Mouse (Mus musculus) neural tube, embryonic 13.5 days (tissue): Measurements from ENCODE around the gene Mgat5. TPM values are rescaled to one million over a fixed set of nuclear protein-coding genes. Genes with fewer than 3 reads are reported as not detected.

ENCODE experiments used
- ATAC-seq: fragments of 200-750 bp; cut with Nextera tagmentation; 2 replicates; pipeline ENCODE4 v1.8.0; 2017; ENCODE audit warnings: low read depth, mild to moderate bottlenecking, moderate TSS enrichment, moderate library complexity
- H3K27ac ChIP-seq: fragments of 300-500 bp; sonication (generic); replicated peaks from 2 replicates; pipeline ENCODE4 v1.5.1; 2015; ENCODE audit warnings: moderate library complexity, mild to moderate bottlenecking, inconsistent platforms
- H3K27me3 ChIP-seq: fragments of 300-500 bp; sonication (generic); 2 replicates; pipeline ENCODE4 v1.6.1; 2015; ENCODE audit warnings: mild to moderate bottlenecking, inconsistent platforms
- H3K36me3 ChIP-seq: fragments of 300-500 bp; sonication (generic); 2 replicates; pipeline ENCODE4 v1.6.1; 2015; ENCODE audit warnings: mild to moderate bottlenecking, inconsistent platforms
- H3K4me1 ChIP-seq: fragments of 300-500 bp; sonication (generic); replicated peaks from 2 replicates; pipeline ENCODE4 v1.6.1; 2015; ENCODE audit warnings: inconsistent platforms
- H3K4me2 ChIP-seq: fragments of 300-500 bp; sonication (generic); 2 replicates; pipeline ENCODE4 v1.6.1; 2015; ENCODE audit warnings: inconsistent platforms, mild to moderate bottlenecking, moderate library complexity
- H3K4me3 ChIP-seq: fragments of 300-500 bp; sonication (generic); 2 replicates; pipeline ENCODE4 v1.5.1; 2015; ENCODE audit warnings: mild to moderate bottlenecking, inconsistent platforms
- H3K9ac ChIP-seq: fragments of 300-500 bp; sonication (generic); 2 replicates; pipeline ENCODE4 v1.6.1; 2015; ENCODE audit warnings: moderate library complexity, mild to moderate bottlenecking, inconsistent platforms
- H3K9me3 ChIP-seq: fragments of 300-500 bp; sonication (generic); 2 replicates; pipeline ENCODE4 v1.6.1; 2016; ENCODE audit warnings: inconsistent platforms
- WGBS: fragments of 180-500 bp; shearing (Covaris S2); methylation state at CpG from one replicate; pipeline ENCODE4 v1.1.7; 2015; 5-methylcytosine and 5-hydroxymethylcytosine counted together
- polyA plus RNA-seq: library from polyadenylated mRNA; unstranded; fragments of >200 nt; fragmentation: Nextera tagmentation; extraction: Ambion mirVana; gene quantifications from 2 replicates; pipeline ENCODE4 v1.2.1, GENCODE M21; 2015

The Mgat5 gene
- polyA plus RNA-seq, 1 experiment from 2014 or later = 11.2 TPM

DNA sequence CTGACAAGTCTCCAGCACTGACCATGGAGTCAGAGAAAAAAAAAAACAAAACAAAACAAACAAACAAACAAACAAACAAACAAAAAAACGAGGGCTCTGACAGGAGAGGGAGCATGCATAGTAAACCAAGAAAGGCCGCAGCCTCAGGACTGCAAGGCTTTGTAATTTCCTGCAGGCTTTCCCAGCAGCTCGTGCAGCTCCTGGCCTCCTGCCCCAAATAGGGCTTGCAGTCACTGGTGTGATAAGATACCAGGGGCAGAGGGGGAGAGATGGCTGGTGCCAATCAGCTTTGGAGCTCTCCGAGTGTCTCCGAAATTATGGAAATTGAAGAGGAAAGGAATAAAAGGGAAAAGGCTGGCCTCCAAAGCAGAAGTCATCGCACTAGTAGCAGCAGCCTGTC lies 260.5 kb downstream of the Mgat5 start:
- peaks cover 13% of the 10 kb centered on the region; the same call in 1 of the 2 replicates for H3K36me3 ChIP-seq
- ATAC-seq = no peak
- 70% methylated on average over 6 of the region's 6 CpGs for WGBS
- H3K9me3 ChIP-seq = no peaks in the 10 kb centered on the region
- peaks cover 14% of the 10 kb centered on the region for H3K4me1 ChIP-seq
- no peak overlapping the region for H3K27ac ChIP-seq
- H3K4me2 ChIP-seq = no peak overlapping the region
- no peaks in the 10 kb centered on the region for H3K27me3 ChIP-seq
- H3K9ac ChIP-seq = no peak overlapping the region
- no peak overlapping the region for H3K4me3 ChIP-seq

GRCm38 (mm10) chr1:127467238-127467637 lies 262.4 kb downstream of the Mgat5 start:
- no peaks in the 10 kb centered on the region for H3K9me3 ChIP-seq
- ATAC-seq = no peak
- no peak overlapping the region for H3K4me2 ChIP-seq
- H3K27me3 ChIP-seq = no peaks in the 10 kb centered on the region
- no peak overlapping the region for H3K4me3 ChIP-seq
- H3K4me1 ChIP-seq = 0 out of 2 replicates have a peak, but pooled peaks cover 7% of the 10 kb centered on the region
- WGBS = 97% methylated on average over 5 of the region's 5 CpGs
- no peak overlapping the region for H3K9ac ChIP-seq
- no peak overlapping the region for H3K27ac ChIP-seq
- peaks cover 24% of the 10 kb centered on the region; the same call in 1 of the 2 replicates for H3K36me3 ChIP-seq

DNA sequence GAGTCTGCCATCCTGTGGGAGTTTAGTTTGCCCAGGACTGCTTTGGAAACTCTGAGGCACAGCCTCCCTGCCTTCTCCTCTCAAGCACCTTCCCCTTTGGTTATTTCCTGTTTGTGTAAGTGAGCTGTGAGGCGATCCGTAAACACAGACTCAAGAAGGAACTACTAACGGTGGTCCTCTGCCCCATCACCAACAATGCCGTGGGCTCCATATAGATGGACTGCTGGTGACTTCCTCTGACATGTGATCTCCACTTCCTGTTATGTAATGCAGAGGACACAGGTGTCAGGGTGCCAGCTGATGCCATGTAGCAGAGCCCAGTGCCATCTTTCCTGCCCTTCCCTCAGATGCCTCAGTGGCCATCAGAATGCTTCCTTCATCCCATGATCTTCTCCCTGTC lies 265.4 kb downstream of the Mgat5 start:
- Histone ChIP-seq H3K36me3 (peaks cover 24% of the 10 kb centered on the region; the same call in 1 of the 2 replicates), H3K4me3 (no peak overlapping the region), H3K4me1 (no peaks in the 10 kb centered on the region), H3K9me3 (no peaks in the 10 kb centered on the region), H3K4me2 (no peak overlapping the region), H3K9ac (no peak overlapping the region), H3K27ac (no peak overlapping the region), H3K27me3 (no peaks in the 10 kb centered on the region)
- 91% methylated on average over 4 of the region's 4 CpGs for WGBS
- no peak for ATAC-seq

DNA sequence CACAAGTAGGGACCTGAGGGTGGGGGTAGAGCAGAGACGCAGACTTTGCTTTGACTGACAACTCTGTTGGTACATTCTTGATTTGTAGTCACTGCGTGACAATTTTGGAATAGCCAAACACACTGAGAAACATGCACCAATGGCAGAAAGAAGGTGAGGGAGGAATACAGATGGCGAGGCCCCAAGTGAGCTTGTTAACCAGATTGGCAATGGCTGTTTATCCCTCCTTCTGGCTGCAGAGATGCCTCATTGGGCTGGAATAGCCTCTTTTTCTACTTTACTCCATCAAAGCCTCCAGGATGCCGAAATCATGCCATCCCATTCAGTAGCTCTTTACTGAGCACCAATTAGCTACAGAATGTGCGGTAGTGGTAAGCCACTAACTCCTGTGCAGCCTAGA lies 270.9 kb downstream of the Mgat5 start:
- ATAC-seq = no peak
- no peaks in the 10 kb centered on the region for H3K4me1 ChIP-seq
- H3K36me3 ChIP-seq = peaks cover 25% of the 10 kb centered on the region
- no peak overlapping the region for H3K4me2 ChIP-seq
- 84% methylated on average over 5 of the region's 5 CpGs for WGBS
- H3K9ac ChIP-seq = no peak overlapping the region
- H3K27ac ChIP-seq = no peak overlapping the region
- H3K4me3 ChIP-seq = no peak overlapping the region
- H3K27me3 ChIP-seq = no peaks in the 10 kb centered on the region
- H3K9me3 ChIP-seq = no peaks in the 10 kb centered on the region

DNA sequence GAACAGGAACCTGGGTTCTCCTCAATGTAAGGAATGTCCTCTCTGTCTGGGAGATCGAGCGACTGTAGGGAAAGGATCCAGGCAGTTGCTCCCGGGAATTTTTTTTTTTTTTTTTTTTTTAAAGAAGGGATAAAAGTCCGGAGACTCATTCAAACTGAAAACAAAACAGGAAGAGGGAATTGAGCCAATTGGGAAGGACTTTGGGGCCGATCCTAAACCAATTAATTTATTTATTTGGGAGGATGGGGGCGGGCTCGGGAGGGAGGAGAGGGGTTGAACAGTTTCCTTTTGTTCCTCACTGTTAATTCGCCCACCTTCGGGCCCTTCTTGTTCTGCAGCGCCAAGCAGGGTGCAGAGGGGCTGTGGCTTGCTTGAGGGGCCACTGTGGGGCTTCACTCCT lies 278.1 kb downstream of the Mgat5 start:
- H3K27me3 ChIP-seq = no peaks in the 10 kb centered on the region
- H3K9me3 ChIP-seq = no peaks in the 10 kb centered on the region
- no peak overlapping the region for H3K4me3 ChIP-seq
- H3K36me3 ChIP-seq = peaks cover 30% of the 10 kb centered on the region
- WGBS = 82% methylated on average over 10 of the region's 10 CpGs
- H3K27ac ChIP-seq = no peak overlapping the region
- no peak for ATAC-seq
- H3K9ac ChIP-seq = no peak overlapping the region
- no peak overlapping the region for H3K4me2 ChIP-seq
- no peaks in the 10 kb centered on the region for H3K4me1 ChIP-seq

- Histone ChIP-seq H3K9me3 (no peaks in the 10 kb centered on the region), H3K4me2 (no peak overlapping the region), H3K36me3 (peaks cover 30% of the 10 kb centered on the region; the same call in 1 of the 2 replicates), H3K4me3 (no peak overlapping the region), H3K27me3 (no peaks in the 10 kb centered on the region), H3K27ac (no peak overlapping the region), H3K4me1 (no peaks in the 10 kb centered on the region), H3K9ac (no peak overlapping the region)
- 0 out of 2 replicates have a peak, but pooled peaks have one; percentile 15 for ATAC-seq
- WGBS = 95% methylated on average over 8 of the region's 8 CpGs
These were observed 279.4 kb downstream of the Mgat5 start for GRCm38 (mm10) chr1:127484188-127484587.

- Histone ChIP-seq H3K4me1 (no peaks in the 10 kb centered on the region), H3K36me3 (peaks cover 32% of the 10 kb centered on the region), H3K4me3 (no peak overlapping the region), H3K27ac (no peak overlapping the region), H3K9me3 (no peaks in the 10 kb centered on the region), H3K27me3 (no peaks in the 10 kb centered on the region), H3K4me2 (no peak overlapping the region), H3K9ac (no peak overlapping the region)
- 59% methylated on average over 7 of the region's 7 CpGs for WGBS
- ATAC-seq = no peak
These were observed 280.0 kb downstream of the Mgat5 start for GRCm38 (mm10) chr1:127484826-127485225.

DNA sequence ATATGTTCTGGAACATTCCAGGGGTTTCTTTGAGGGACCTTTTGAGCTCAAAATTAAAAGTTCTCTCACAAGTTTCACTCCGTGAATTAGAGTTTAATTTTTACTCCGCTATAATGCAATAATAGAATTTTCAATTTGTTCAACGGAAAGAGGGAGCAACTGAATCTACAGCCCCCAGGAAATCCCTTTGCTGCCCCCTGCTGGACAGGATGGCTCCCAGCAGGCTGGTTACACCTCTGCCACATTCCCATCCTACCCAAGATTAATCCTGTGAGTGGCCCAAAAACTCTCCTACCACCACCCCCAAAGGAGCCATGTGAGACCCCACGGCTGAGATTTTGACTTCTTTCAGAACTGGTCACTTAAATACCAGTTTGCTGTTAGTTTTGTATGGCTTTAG lies 282.3 kb downstream of the Mgat5 start:
- H3K9ac ChIP-seq = no peak overlapping the region
- H3K4me3 ChIP-seq = no peak overlapping the region
- no peak for ATAC-seq
- 84% methylated on average over 4 of the region's 4 CpGs for WGBS
- no peak overlapping the region for H3K4me2 ChIP-seq
- H3K4me1 ChIP-seq = no peaks in the 10 kb centered on the region
- H3K27me3 ChIP-seq = no peaks in the 10 kb centered on the region
- peaks cover 43% of the 10 kb centered on the region for H3K36me3 ChIP-seq
- no peaks in the 10 kb centered on the region for H3K9me3 ChIP-seq
- no peak overlapping the region for H3K27ac ChIP-seq

- Histone ChIP-seq H3K4me3 (no peak overlapping the region), H3K9ac (no peak overlapping the region), H3K4me2 (no peak overlapping the region), H3K9me3 (no peaks in the 10 kb centered on the region), H3K4me1 (peaks cover 11% of the 10 kb centered on the region), H3K36me3 (peaks cover 14% of the 10 kb centered on the region), H3K27ac (no peak overlapping the region), H3K27me3 (peaks cover 51% of the 10 kb centered on the region)
- 36% methylated on average over 9 of the region's 9 CpGs for WGBS
- ATAC-seq = peak; percentile 55; the same call in 1 of the 2 replicates
These were observed 292.1 kb downstream of the Mgat5 start for GRCm38 (mm10) chr1:127496737-127497543.

DNA sequence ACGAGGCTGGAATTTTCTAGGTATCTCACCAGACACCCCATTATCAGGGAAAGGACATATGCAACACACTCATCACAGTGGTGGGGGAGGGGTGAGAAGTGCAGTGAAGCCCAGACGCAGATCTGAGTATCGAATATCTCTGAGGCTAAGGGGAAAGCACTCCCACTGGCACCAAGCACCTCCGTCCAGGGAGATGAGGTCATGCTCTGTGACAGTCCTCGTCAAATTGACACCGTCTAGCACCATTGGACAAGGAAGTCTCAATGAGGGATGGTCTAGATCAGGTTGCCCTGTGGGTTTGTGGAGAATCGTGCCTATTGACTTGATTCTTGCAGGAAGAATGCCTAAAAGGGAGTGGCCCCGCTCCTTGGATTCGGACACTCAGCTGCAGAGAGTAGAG lies 293.9 kb downstream of the Mgat5 start:
- ATAC-seq = no peak
- Histone ChIP-seq H3K4me2 (no peak overlapping the region), H3K4me1 (peaks cover 11% of the 10 kb centered on the region), H3K36me3 (peaks cover 9% of the 10 kb centered on the region), H3K4me3 (no peak overlapping the region), H3K27me3 (peaks cover 65% of the 10 kb centered on the region), H3K9me3 (no peaks in the 10 kb centered on the region), H3K27ac (no peak overlapping the region), H3K9ac (no peak overlapping the region)
- 65% methylated on average over 9 of the region's 9 CpGs for WGBS

DNA sequence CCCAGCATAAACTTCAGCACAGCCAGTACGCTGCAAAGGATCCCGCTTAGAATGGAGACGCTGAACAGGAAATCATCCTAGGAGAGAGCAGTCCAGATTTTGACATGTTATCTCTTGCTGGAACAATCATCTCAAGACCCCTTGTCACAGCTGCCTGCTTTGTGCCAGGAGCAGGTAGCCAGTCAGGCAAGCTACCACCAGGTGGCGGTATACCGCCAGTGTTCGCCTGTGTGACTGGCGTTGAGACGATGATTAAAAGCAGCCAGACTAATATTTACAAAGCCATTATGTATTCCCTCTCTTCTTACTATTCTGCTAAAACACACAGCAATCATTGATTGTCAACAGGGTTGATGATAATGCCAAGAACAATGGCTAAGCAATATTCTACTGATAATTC lies 295.4 kb downstream of the Mgat5 start:
- Histone ChIP-seq H3K36me3 (peaks cover 4% of the 10 kb centered on the region), H3K4me2 (no peak overlapping the region), H3K27ac (peak overlapping the region; percentile 78), H3K9ac (no peak overlapping the region), H3K27me3 (peaks cover 73% of the 10 kb centered on the region), H3K4me3 (no peak overlapping the region), H3K4me1 (peaks cover 11% of the 10 kb centered on the region), H3K9me3 (no peaks in the 10 kb centered on the region)
- WGBS = 9% methylated on average over 8 of the region's 8 CpGs
- ATAC-seq = peak; percentile 61; the same call in 1 of the 2 replicates

DNA sequence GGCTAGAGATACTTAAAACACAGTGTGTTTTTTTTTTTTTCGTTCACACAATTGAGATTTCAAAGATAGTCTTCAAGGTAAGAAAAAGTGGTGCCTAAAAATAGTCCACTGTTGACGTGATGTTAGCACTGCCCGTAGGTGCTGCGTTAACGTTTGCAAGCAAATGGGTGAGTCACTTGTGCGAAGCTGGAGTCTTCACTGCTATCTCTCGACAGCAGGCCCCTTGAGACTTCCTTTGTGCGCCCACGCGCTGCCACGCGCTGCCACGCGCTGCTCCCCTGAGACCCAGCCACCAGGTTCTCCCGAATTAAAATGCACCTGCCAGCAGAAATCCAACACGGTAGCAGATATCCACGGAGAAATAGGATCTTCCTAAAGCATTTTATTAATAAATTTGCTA lies 295.9 kb downstream of the Mgat5 start:
- H3K36me3 ChIP-seq = no peaks in the 10 kb centered on the region
- H3K9me3 ChIP-seq = no peaks in the 10 kb centered on the region
- peaks cover 11% of the 10 kb centered on the region for H3K4me1 ChIP-seq
- peak overlapping the region; percentile 18; the same call in 1 of the 2 replicates for H3K4me2 ChIP-seq
- no peak overlapping the region for H3K4me3 ChIP-seq
- 59% methylated on average over 17 of the region's 17 CpGs for WGBS
- H3K27me3 ChIP-seq = peaks cover 77% of the 10 kb centered on the region
- no peak for ATAC-seq
- H3K27ac ChIP-seq = peak overlapping the region; percentile 78
- H3K9ac ChIP-seq = no peak overlapping the region
